Mouse (Mus musculus): ENCODE measurements around the gene Arhgdia. TPM values are rescaled to one million over a fixed set of nuclear protein-coding genes. Genes with fewer than 3 reads are reported as not detected.

Arhgdia gene
- polyA plus RNA-seq, 1 experiment: 500 TPM

GRCm38 (mm10) chr11:120624680-120625111, 43.3 kb upstream of the Arhgdia start:
- Histone ChIP-seq H3K4me3 (ENCODE audit: insufficient read depth, low read length) (peak overlapping the region; percentile 88), H3K27ac (ENCODE audit: insufficient read depth, low read length) (peak overlapping the region; percentile 24), H3K4me1 (ENCODE audit: control insufficient read depth, insufficient read depth, low read length) (peaks cover 3% of the 10 kb centered on the region; the same call in 1 of the 2 replicates)
- TF ChIP-seq CTCF (IDR thresholded peaks at IDR 0.05; ENCODE audit: borderline replicate concordance, insufficient read depth, low read length) (no peak), POLR2A (IDR thresholded peaks at IDR 0.05; ENCODE audit: low read depth, low read length) (peak; percentile 60)

- TF ChIP-seq CTCF (IDR thresholded peaks at IDR 0.05; ENCODE audit: borderline replicate concordance, insufficient read depth, low read length) (peak; percentile 65), POLR2A (IDR thresholded peaks at IDR 0.05; ENCODE audit: low read depth, low read length) (no peak)
- peak overlapping the region; percentile 24; the same call in 1 of the 2 replicates for H3K27ac ChIP-seq (ENCODE audit: insufficient read depth, low read length)
- H3K4me1 ChIP-seq (ENCODE audit: control insufficient read depth, insufficient read depth, low read length): no peaks in the 10 kb centered on the region; the same call in 1 of the 2 replicates
- peak overlapping the region; percentile 88 for H3K4me3 ChIP-seq (ENCODE audit: insufficient read depth, low read length)
Observed at GRCm38 (mm10) chr11:120623961-120624679, 42.7 kb upstream of the Arhgdia start.

GRCm38 (mm10) chr11:120622805-120623204, 41.4 kb upstream of the Arhgdia start:
- TF ChIP-seq POLR2A (IDR thresholded peaks at IDR 0.05; ENCODE audit: low read depth, low read length) (no peak), CTCF (IDR thresholded peaks at IDR 0.05; ENCODE audit: borderline replicate concordance, insufficient read depth, low read length) (no peak)
- no peaks in the 10 kb centered on the region; the same call in 1 of the 2 replicates for H3K4me1 ChIP-seq (ENCODE audit: control insufficient read depth, insufficient read depth, low read length)
- H3K27ac ChIP-seq (ENCODE audit: insufficient read depth, low read length): no peak overlapping the region
- H3K4me3 ChIP-seq (ENCODE audit: insufficient read depth, low read length): no peak overlapping the region

GRCm38 (mm10) chr11:120620195-120620594, 38.8 kb upstream of the Arhgdia start:
- TF ChIP-seq CTCF (IDR thresholded peaks at IDR 0.05; ENCODE audit: borderline replicate concordance, insufficient read depth, low read length) (no peak), POLR2A (IDR thresholded peaks at IDR 0.05; ENCODE audit: low read depth, low read length) (no peak)
- H3K4me1 ChIP-seq (ENCODE audit: control insufficient read depth, insufficient read depth, low read length): no peaks in the 10 kb centered on the region
- no peak overlapping the region for H3K27ac ChIP-seq (ENCODE audit: insufficient read depth, low read length)
- H3K4me3 ChIP-seq (ENCODE audit: insufficient read depth, low read length): no peak overlapping the region

GRCm38 (mm10) chr11:120618619-120619535, 37.5 kb upstream of the Arhgdia start:
- TF ChIP-seq POLR2A (IDR thresholded peaks at IDR 0.05; ENCODE audit: low read depth, low read length) (no peak), CTCF (IDR thresholded peaks at IDR 0.05; ENCODE audit: borderline replicate concordance, insufficient read depth, low read length) (no peak)
- Histone ChIP-seq H3K27ac (ENCODE audit: insufficient read depth, low read length) (no peak overlapping the region), H3K4me1 (ENCODE audit: control insufficient read depth, insufficient read depth, low read length) (no peaks in the 10 kb centered on the region), H3K4me3 (ENCODE audit: insufficient read depth, low read length) (no peak overlapping the region)

GRCm38 (mm10) chr11:120617519-120618112, 36.2 kb upstream of the Arhgdia start, which contains the start of gene Pcyt2:
Gene Pcyt2, minus strand, starts transcription at chr11:120617936.
- Histone ChIP-seq H3K4me3 (ENCODE audit: insufficient read depth, low read length) (peak within 1 kb of the TSS; percentile 84), H3K27ac (ENCODE audit: insufficient read depth, low read length) (peak within 1 kb of the TSS; percentile 24), H3K4me1 (ENCODE audit: control insufficient read depth, insufficient read depth, low read length) (no peaks in the 10 kb centered on the region)
- TF ChIP-seq CTCF (IDR thresholded peaks at IDR 0.05; ENCODE audit: borderline replicate concordance, insufficient read depth, low read length) (no peak), POLR2A (IDR thresholded peaks at IDR 0.05; ENCODE audit: low read depth, low read length) (peak; percentile 86)

GRCm38 (mm10) chr11:120616617-120617294, 35.3 kb upstream of the Arhgdia start:
- peak overlapping the region; percentile 84 for H3K4me3 ChIP-seq (ENCODE audit: insufficient read depth, low read length)
- no peak overlapping the region for H3K27ac ChIP-seq (ENCODE audit: insufficient read depth, low read length)
- TF ChIP-seq CTCF (IDR thresholded peaks at IDR 0.05; ENCODE audit: borderline replicate concordance, insufficient read depth, low read length): no peak
- TF ChIP-seq POLR2A (IDR thresholded peaks at IDR 0.05; ENCODE audit: low read depth, low read length): no peak
- H3K4me1 ChIP-seq (ENCODE audit: control insufficient read depth, insufficient read depth, low read length): no peaks in the 10 kb centered on the region

GRCm38 (mm10) chr11:120615606-120616203, 34.3 kb upstream of the Arhgdia start:
- TF ChIP-seq CTCF (IDR thresholded peaks at IDR 0.05; ENCODE audit: borderline replicate concordance, insufficient read depth, low read length): no peak
- no peak for TF ChIP-seq POLR2A (IDR thresholded peaks at IDR 0.05; ENCODE audit: low read depth, low read length)
- no peak overlapping the region for H3K4me3 ChIP-seq (ENCODE audit: insufficient read depth, low read length)
- no peak overlapping the region for H3K27ac ChIP-seq (ENCODE audit: insufficient read depth, low read length)
- no peaks in the 10 kb centered on the region for H3K4me1 ChIP-seq (ENCODE audit: control insufficient read depth, insufficient read depth, low read length)

Measured in embryonic fibroblast, embryonic 13.5 days (primary cell).